Mouse (Mus musculus) liver, embryonic 11.5 days (tissue): ENCODE measurements around the gene Pwwp2a. TPM values are rescaled to one million over a fixed set of nuclear protein-coding genes. Genes with fewer than 3 reads are reported as not detected.

Source experiments
- ATAC-seq: fragments of 200-750 bp; cut with Nextera tagmentation; replicated peaks from 2 replicates; pipeline ENCODE4 v1.8.0; 2017; ENCODE audit warnings: moderate number of reproducible peaks, mild to moderate bottlenecking, moderate TSS enrichment, moderate library complexity; ENCODE audit not compliant: low FRiP score
- DNase-seq: peaks from one replicate; pipeline ENCODE4 v3.0.0-alpha.2; 2017; ENCODE audit warnings: low spot score
- H3K27ac ChIP-seq: fragments of 300-500 bp; sonication (generic); 2 replicates; pipeline ENCODE4 v1.5.1; 2014; ENCODE audit warnings: mild to moderate bottlenecking, low read depth, low read length, control low read depth
- H3K27me3 ChIP-seq: fragments of 300-500 bp; sonication (generic); replicated peaks from 2 replicates; pipeline ENCODE4 v1.6.1; 2014; ENCODE audit warnings: low read length, mixed read lengths; ENCODE audit not compliant: control insufficient read depth, insufficient read depth
- H3K36me3 ChIP-seq: fragments of 300-500 bp; sonication (generic); 2 replicates; pipeline ENCODE4 v1.6.1; 2014; ENCODE audit warnings: mild to moderate bottlenecking, low read length, moderate library complexity, mixed read lengths; ENCODE audit not compliant: control insufficient read depth, insufficient read depth
- H3K4me1 ChIP-seq: fragments of 300-500 bp; sonication (generic); replicated peaks from 2 replicates; pipeline ENCODE4 v1.6.1; 2014; ENCODE audit warnings: low read length, mixed read lengths; ENCODE audit not compliant: control insufficient read depth, insufficient read depth
- H3K4me2 ChIP-seq: fragments of 300-500 bp; sonication (generic); 2 replicates; pipeline ENCODE4 v1.6.1; 2014; ENCODE audit warnings: mild to moderate bottlenecking, control low read depth, moderate library complexity
- H3K4me3 ChIP-seq: fragments of 300-500 bp; sonication (generic); 2 replicates; pipeline ENCODE4 v1.5.1; 2014; ENCODE audit warnings: low read depth, low read length, control low read depth
- H3K9ac ChIP-seq: fragments of 300-500 bp; sonication (generic); 2 replicates; pipeline ENCODE4 v1.6.1; 2014; ENCODE audit warnings: low read depth, low read length, control low read depth
- H3K9me3 ChIP-seq: fragments of 300-500 bp; sonication (generic); 2 replicates; pipeline ENCODE4 v1.6.1; 2016; ENCODE audit warnings: low read length, inconsistent platforms, mixed read lengths; ENCODE audit not compliant: control insufficient read depth
- WGBS: fragments of 180-500 bp; shearing (Covaris S2); extraction: QIAGEN DNeasy Blood & Tissue Kit; methylation state at CpG from one replicate; pipeline ENCODE4 v1.1.7; 2014; 5-methylcytosine and 5-hydroxymethylcytosine counted together
- polyA plus RNA-seq: library from polyadenylated mRNA; unstranded; fragments of >200 nt; fragmentation: Nextera tagmentation; extraction: Ambion mirVana; gene quantifications from 2 replicates; pipeline ENCODE4 v1.2.1, GENCODE M21; 2014

The Pwwp2a gene
- polyA plus RNA-seq, 1 experiment from 2014 or later: 30.3 TPM

DNA sequence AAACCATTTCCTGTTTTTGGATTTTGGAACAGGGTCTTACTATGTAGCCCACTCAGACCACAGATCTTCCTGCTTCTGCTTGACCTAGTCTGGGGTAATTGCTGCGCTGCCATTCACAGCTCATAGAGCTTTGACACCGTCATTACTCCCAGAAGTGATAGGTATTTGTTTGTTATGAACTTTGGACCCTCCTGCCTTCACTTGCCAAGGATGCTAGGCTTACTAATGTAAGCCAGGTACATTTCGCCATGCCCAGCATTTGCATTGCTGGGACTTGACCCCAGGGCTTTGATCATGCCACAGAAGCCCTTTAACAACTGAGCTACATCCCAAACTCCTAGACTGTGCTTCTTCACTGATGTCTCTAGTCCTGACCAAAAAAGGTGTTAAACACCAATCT is 18.5 kb downstream of the Pwwp2a start:
- Histone ChIP-seq H3K27ac (no peak overlapping the region), H3K9ac (no peak overlapping the region), H3K4me2 (no peak overlapping the region), H3K27me3 (no peaks in the 10 kb centered on the region), H3K4me1 (0 out of 2 replicates have a peak, but pooled peaks cover 2% of the 10 kb centered on the region), H3K9me3 (no peaks in the 10 kb centered on the region), H3K36me3 (peaks cover 27% of the 10 kb centered on the region; the same call in 1 of the 2 replicates), H3K4me3 (no peak overlapping the region)
- DNase-seq (no peak), ATAC-seq (no peak)
- 90% methylated on average over 3 of the region's 3 CpGs for WGBS

DNA sequence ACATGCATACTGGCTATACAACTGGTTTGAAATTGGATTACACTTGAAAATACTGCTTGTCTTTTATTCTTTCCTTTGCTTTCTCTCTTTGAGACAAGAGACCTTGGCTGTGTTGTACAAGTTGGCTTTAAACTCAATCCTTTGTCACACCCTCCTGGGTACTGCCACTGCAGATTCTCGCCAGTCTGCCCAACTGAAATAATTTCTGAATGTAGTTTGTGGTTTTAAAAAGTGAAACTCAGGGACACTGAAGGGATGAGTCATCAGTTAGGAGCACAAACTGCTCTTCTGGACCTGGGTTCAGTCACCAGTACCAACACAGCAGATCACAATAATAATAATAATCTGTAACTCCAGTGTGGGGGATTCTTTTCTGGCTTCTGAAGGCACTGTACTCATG is 21.8 kb downstream of the Pwwp2a start:
- H3K36me3 ChIP-seq: peaks cover 24% of the 10 kb centered on the region; the same call in 1 of the 2 replicates
- no peak overlapping the region for H3K27ac ChIP-seq
- H3K4me2 ChIP-seq: no peak overlapping the region
- no peaks in the 10 kb centered on the region for H3K27me3 ChIP-seq
- no peak for DNase-seq
- WGBS: 80% methylated on average over 1 of the region's 1 CpGs
- no peak overlapping the region for H3K9ac ChIP-seq
- no peak for ATAC-seq
- no peaks in the 10 kb centered on the region for H3K4me1 ChIP-seq
- no peak overlapping the region for H3K4me3 ChIP-seq
- H3K9me3 ChIP-seq: no peaks in the 10 kb centered on the region

DNA sequence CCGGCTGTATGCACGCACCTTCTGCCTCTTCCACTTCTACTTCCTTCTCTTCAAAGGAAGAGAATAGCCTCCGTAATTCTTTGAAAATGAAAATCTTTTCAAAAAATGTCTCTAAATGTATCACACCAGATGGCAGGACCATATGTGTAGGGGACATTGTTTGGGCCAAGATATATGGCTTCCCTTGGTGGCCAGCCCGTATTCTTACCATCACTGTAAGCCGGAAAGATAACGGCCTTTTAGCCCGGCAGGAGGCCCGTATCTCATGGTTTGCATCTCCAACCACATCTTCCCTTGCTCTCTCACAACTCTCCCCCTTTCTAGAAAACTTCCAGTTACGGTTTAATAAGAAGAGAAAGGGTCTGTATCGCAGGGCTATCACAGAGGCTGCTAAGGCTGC is 24.0 kb downstream of the Pwwp2a start:
- no peak for DNase-seq
- no peak for ATAC-seq
- no peak overlapping the region for H3K4me2 ChIP-seq
- no peak overlapping the region for H3K9ac ChIP-seq
- H3K27ac ChIP-seq: no peak overlapping the region
- 82% methylated on average over 10 of the region's 10 CpGs for WGBS
- H3K4me3 ChIP-seq: no peak overlapping the region
- H3K27me3 ChIP-seq: no peaks in the 10 kb centered on the region
- no peaks in the 10 kb centered on the region for H3K9me3 ChIP-seq
- peaks cover 18% of the 10 kb centered on the region; the same call in 1 of the 2 replicates for H3K36me3 ChIP-seq
- H3K4me1 ChIP-seq: no peaks in the 10 kb centered on the region

DNA sequence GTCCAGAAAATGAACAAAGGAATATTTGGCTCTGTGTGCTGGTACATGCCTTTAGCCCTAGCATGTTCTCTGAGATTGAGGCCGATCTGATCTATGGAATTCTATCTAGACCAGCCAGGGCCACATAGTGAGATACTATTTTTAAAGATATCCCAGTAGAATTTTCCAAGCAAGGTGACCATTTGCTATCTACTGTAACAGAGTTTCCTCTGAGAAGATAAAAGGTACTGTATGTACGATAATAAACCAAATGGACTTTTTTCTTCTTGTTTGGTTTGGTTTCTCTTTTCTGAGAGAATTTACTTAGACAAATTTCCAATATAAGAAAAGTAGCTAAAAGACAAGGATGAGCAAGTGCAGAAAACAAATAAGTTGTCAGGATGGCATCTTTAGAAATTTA is 26.6 kb downstream of the Pwwp2a start:
- no peaks in the 10 kb centered on the region for H3K9me3 ChIP-seq
- H3K27me3 ChIP-seq: no peaks in the 10 kb centered on the region
- H3K9ac ChIP-seq: no peak overlapping the region
- no peaks in the 10 kb centered on the region for H3K4me1 ChIP-seq
- no peak overlapping the region for H3K4me2 ChIP-seq
- DNase-seq (no peak), ATAC-seq (no peak)
- H3K27ac ChIP-seq: no peak overlapping the region
- H3K4me3 ChIP-seq: no peak overlapping the region
- H3K36me3 ChIP-seq: peaks cover 16% of the 10 kb centered on the region; the same call in 1 of the 2 replicates
- 74% methylated on average over 2 of the region's 2 CpGs for WGBS

DNA sequence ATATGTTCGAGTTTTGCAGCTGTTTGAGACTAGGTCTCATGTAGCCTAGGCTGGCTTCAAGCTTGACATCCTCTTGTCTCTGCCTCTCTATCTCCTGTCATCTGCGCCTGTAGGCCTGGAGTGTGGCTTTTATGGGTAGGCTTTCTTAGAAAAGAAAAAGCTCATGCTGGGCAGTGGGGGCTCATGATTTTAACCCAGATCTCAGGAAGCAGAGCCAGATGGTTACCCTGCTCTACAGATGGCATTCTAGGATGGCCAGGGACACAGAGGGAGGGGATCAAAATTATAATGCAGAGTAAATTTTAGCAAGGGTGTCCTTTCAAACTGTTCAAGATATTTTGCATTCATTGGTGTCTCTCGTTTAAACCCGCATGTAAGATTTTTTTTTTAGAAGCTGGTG is 30.4 kb downstream of the Pwwp2a start:
- ATAC-seq: no peak
- peaks cover 1% of the 10 kb centered on the region; the same call in 1 of the 2 replicates for H3K36me3 ChIP-seq

DNA sequence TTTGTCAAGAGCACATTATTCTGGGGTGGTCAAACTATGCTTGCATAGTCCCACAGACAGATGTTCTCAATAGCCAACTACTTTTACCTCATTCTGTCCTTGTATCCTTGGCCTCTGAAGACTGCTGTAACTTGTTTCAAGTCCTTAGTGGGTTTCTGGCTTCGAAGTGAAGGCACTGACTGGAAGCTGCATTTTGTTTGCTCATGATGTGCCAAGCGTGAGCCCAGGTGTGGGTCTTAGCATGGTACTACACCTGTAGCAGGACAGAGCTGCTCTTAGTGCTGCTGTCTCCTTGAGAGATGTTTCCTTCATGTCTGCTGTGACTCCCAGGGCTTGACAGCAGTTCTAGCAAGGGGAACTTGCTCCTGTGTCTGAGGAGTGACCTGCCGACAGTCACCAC is 41.6 kb downstream of the Pwwp2a start:
- Histone ChIP-seq H3K27me3 (no peaks in the 10 kb centered on the region), H3K4me2 (no peak overlapping the region), H3K4me1 (peaks cover under 1% of the 10 kb centered on the region; the same call in 1 of the 2 replicates), H3K9ac (no peak overlapping the region), H3K4me3 (no peak overlapping the region), H3K9me3 (no peaks in the 10 kb centered on the region), H3K36me3 (peaks cover 11% of the 10 kb centered on the region), H3K27ac (no peak overlapping the region)
- DNase-seq (no peak), ATAC-seq (no peak)
- 90% methylated on average over 3 of the region's 3 CpGs for WGBS

More for the DNA sequence above, 30.4 kb downstream of the Pwwp2a start:
- H3K4me1 ChIP-seq: no peaks in the 10 kb centered on the region
- DNase-seq: no peak
- H3K9me3 ChIP-seq: no peaks in the 10 kb centered on the region
- no peak overlapping the region for H3K4me3 ChIP-seq
- no peak overlapping the region for H3K9ac ChIP-seq
- H3K4me2 ChIP-seq: no peak overlapping the region
- H3K27me3 ChIP-seq: no peaks in the 10 kb centered on the region
- no peak overlapping the region for H3K27ac ChIP-seq
- 89% methylated on average over 4 of the region's 4 CpGs for WGBS

DNA sequence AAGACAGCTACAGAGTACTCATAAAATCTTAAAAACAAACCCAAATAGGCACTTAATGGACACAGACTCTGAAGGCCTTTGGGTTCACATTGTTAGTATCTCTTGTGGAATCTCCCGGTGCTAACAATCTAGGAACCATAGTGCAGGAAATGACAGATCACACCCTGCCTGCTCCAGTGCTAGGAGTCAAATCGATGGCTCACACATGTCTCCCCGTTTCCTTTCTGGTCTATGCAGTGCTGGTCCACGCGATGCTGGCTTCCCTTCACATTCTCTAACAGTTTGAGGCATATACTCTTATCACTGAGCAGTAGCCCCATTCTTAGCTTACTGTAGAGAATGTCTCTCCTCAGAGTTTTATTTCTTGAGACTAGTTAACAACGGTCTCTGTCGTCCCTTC is 46.0 kb downstream of the Pwwp2a start:
- DNase-seq (no peak), ATAC-seq (peak; percentile 78)
- Histone ChIP-seq H3K4me2 (no peak overlapping the region), H3K9ac (no peak overlapping the region), H3K9me3 (no peaks in the 10 kb centered on the region), H3K27me3 (no peaks in the 10 kb centered on the region), H3K36me3 (peaks cover 11% of the 10 kb centered on the region), H3K4me1 (peaks cover 3% of the 10 kb centered on the region; the same call in 1 of the 2 replicates), H3K27ac (no peak overlapping the region), H3K4me3 (no peak overlapping the region)
- WGBS: 36% methylated on average over 7 of the region's 7 CpGs

DNA sequence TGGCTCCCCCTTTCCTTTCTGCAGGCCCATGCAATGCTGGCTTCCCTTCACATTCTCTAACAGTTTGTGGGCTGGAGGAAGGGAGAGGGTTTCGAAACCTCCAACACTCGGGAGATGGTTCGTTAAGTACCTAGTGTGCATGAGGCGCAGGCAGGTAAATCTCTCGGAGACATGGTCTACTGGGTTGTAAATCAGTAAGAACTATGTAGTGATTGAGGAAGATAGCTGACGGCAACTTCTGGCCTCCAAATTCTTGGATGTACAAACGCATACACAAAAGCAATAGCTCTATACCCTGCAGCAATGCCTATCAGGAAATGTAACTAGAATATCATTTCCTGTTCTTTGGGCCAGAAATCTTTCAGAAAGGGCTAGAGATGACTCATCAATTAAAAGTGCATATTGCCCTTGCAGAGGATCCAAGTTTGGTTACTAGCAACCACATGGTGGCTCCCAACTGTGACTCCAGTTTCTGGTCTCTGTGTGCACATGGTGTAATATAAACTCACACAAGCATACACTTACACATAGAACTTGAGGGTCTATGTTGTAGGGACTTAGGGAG is 47.0 kb downstream of the Pwwp2a start:
- no peak overlapping the region for H3K4me3 ChIP-seq
- H3K9me3 ChIP-seq: no peaks in the 10 kb centered on the region
- ATAC-seq: no peak
- H3K27me3 ChIP-seq: no peaks in the 10 kb centered on the region
- 54% methylated on average over 7 of the region's 7 CpGs for WGBS
- H3K4me2 ChIP-seq: no peak overlapping the region
- peaks cover 3% of the 10 kb centered on the region; the same call in 1 of the 2 replicates for H3K4me1 ChIP-seq
- no peak for DNase-seq
- H3K27ac ChIP-seq: no peak overlapping the region
- peaks cover 15% of the 10 kb centered on the region for H3K36me3 ChIP-seq
- no peak overlapping the region for H3K9ac ChIP-seq
